Mouse (Mus musculus) bone marrow macrophage, adult 2 months (primary cell): Measurements from ENCODE around the gene Fastkd1. TPM values are rescaled to one million over a fixed set of nuclear protein-coding genes. Genes with fewer than 3 reads are reported as not detected.
"Not testable (repeated sequence)": the region's sequence is repeated elsewhere in the genome, so short reads cannot be mapped to it uniquely, and the experiment has no call there.

ENCODE experiments used
- H3K27ac ChIP-seq: 2 replicates; pipeline ENCODE4 v1.5.1; 2012; ENCODE audit warnings: low read depth, low read length; ENCODE audit not compliant: insufficient read depth
- H3K4me1 ChIP-seq: 2 replicates; pipeline ENCODE4 v1.6.1; 2012; ENCODE audit warnings: low read length; ENCODE audit not compliant: control insufficient read depth, insufficient read depth
- H3K4me3 ChIP-seq: 2 replicates; pipeline ENCODE4 v1.5.1; 2012; ENCODE audit warnings: mild to moderate bottlenecking, low read length, moderate library complexity; ENCODE audit not compliant: insufficient read depth
- CTCF ChIP-seq: IDR thresholded peaks from 2 replicates; pipeline ENCODE4 v1.5.1; 2012; ENCODE audit warnings: low read depth, mild to moderate bottlenecking, low read length, moderate library complexity
- POLR2A ChIP-seq: IDR thresholded peaks from 2 replicates; pipeline ENCODE4 v1.6.1; 2012; ENCODE audit warnings: mild to moderate bottlenecking, low read depth, low read length, borderline replicate concordance
- polyA plus RNA-seq: library from polyadenylated mRNA; stranded (reverse); fragments of >200 nt; gene quantifications from 2 replicates; pipeline ENCODE4 v1.2.4, GENCODE M21; 2012; ENCODE audit not compliant: missing spikeins, insufficient read depth, insufficient read length

Fastkd1 gene
- polyA plus RNA-seq, 1 experiment = 6.0 TPM

DNA sequence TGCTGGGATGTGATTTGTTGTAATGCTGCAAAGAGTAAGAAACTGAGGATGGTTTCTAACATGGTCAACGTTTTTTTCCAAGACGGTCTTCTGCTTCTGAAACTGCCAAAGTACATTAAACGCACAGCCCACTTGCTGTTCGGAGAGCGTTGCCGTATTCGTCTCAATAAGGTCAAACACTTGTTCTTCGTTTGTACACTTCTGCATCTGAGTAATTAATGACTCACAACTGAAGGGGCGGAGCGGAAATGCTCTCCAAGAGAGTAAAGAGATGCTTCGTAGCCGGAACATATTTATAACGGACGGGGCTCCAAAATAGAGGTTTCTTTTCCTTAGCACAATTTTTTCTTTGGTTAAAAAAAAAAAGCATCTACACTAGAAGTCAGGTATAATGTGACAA lies 1.1 kb downstream of the Fastkd1 start:
- Histone ChIP-seq H3K4me1 (peaks cover 3% of the 10 kb centered on the region), H3K4me3 (peak overlapping the region; percentile 35), H3K27ac (no peak overlapping the region)
- no peak for TF ChIP-seq CTCF
- TF ChIP-seq POLR2A = no peak

- TF ChIP-seq CTCF (no peak), POLR2A (no peak)
- no peak overlapping the region for H3K27ac ChIP-seq
- H3K4me1 ChIP-seq = no peaks in the 10 kb centered on the region
- H3K4me3 ChIP-seq = no peak overlapping the region
Measured at GRCm38 (mm10) chr2:69700446-69700845, 12.9 kb downstream of the Fastkd1 start.

- Histone ChIP-seq H3K4me3 (no peak overlapping the region), H3K27ac (no peak overlapping the region), H3K4me1 (no peaks in the 10 kb centered on the region)
- TF ChIP-seq CTCF (no peak), POLR2A (no peak)
Measured at GRCm38 (mm10) chr2:69693501-69693900, 19.8 kb downstream of the Fastkd1 start.

DNA sequence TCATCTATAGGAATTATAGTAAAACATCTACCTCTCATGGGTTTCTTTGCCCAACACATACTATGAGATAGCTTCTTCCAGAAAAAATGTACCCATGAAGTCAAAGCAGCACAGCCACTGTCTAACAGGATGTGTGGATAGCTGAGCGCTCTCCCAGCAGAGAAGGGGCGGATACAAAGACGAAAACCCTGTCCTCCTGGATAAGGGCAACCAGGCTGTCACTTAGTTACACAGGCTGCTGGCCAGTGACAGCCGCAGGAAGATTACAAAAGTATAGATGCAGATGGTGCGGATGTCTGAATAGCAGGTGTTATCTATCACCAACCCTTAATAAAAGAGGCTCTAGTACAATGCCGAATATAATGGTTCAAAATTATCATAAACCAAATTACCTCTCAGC lies 22.5 kb downstream of the Fastkd1 start:
- no peak for TF ChIP-seq POLR2A
- no peak for TF ChIP-seq CTCF
- H3K4me3 ChIP-seq = no peak overlapping the region

DNA sequence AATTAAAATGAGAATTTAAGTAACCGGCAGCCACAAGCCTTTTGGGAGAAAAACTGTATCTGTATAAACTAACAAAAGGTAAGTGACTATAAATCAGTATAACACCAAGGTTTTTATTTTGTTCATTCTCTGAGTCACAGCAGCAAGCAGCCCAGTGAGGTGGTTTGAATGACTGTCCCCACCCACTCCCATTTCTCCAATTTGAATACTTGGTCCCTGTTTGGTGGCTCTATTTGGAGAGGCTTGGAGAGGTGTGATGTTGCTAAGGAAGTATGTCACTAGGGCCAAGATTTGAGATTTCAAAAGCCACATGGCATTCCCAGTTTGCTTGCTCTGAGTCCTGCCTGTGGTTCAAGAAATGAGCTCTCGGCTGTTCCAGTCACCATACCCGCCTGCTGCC lies 23.1 kb downstream of the Fastkd1 start:
- Histone ChIP-seq H3K27ac (no peak overlapping the region), H3K4me3 (no peak overlapping the region), H3K4me1 (no peaks in the 10 kb centered on the region)
- no peak for TF ChIP-seq POLR2A
- TF ChIP-seq CTCF = no peak

More for the DNA sequence above, 22.5 kb downstream of the Fastkd1 start:
- H3K4me1 ChIP-seq = no peaks in the 10 kb centered on the region
- no peak overlapping the region for H3K27ac ChIP-seq

DNA sequence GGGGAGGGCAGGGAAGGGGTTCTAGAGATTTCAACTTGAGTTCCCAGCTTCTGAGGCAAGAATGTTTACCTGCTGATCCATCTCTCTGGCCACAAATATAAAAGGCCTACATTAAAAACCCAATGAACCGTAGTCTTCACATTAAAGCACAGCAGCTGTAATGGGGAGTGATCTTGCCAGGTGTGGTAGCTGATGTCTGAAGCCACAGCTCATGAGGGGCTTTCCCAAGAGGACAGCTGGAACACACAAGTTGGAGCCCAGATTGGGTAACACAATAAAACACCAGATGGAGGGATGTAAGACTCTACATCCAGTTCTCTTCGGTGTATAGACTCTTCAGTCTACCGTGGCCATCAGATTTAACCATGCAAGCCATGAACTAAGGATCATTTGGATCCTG lies 28.8 kb downstream of the Fastkd1 start:
- Histone ChIP-seq H3K4me1 (no peaks in the 10 kb centered on the region), H3K4me3 (no peak overlapping the region), H3K27ac (no peak overlapping the region)
- no peak for TF ChIP-seq POLR2A
- TF ChIP-seq CTCF = no peak

DNA sequence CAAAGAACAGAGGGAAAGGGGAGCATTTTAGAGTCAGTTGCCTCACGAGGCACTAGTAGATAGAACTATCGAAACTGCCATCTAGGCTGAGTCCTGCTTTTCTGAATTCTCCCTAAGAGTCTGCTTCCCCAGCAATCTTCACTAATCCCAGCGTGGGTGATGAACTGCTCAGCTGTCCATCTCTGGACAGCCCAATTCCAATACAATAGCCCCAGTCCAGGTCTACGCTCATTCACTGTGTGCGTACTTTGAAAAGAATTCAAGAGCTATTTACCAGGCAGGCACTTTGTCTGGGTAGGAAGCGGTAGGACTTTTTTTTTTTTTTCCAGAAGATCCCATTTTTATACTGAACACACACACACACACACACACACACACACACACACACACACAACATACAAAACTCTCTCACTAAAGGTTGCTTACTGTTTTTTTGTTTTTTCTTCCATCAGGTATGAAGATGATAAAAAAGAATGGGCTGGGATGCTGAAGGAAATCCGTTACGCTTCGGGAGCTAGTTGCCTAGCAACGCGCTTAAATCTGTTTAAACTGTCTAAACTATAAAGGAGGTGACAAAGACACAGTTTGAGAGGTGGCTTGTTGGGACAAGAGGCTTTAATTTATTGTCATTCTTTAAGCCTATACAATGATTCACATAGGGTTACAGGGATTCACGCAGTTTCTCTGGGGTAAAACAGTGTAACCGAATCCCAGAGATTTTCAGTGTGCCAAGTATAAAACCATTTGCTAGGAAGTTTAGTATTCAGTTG lies 30.1 kb downstream of the Fastkd1 start:
- no peaks in the 10 kb centered on the region for H3K4me1 ChIP-seq
- H3K27ac ChIP-seq = no peak overlapping the region
- H3K4me3 ChIP-seq = no peak overlapping the region
- TF ChIP-seq POLR2A (no peak), CTCF (no peak)

DNA sequence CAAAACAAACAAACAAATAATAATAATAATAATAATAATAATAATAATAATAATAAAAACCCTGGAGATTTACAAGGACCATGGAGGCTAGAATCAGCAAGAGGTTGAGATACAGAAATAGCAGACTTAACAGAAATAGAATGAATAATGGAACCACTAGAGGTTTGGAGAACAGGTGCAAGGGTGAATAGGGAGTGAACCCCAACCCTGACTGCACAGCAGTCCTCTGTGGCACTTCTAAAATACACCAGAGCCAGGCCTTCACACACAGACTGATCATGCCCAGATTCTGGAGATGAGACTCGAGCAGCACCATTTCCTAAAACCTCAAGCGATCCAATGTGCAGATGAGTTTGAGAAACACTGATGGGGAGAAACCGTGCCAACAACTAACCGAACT lies 31.4 kb downstream of the Fastkd1 start:
- Histone ChIP-seq H3K27ac (no peak overlapping the region), H3K4me3 (no peak overlapping the region), H3K4me1 (no peaks in the 10 kb centered on the region)
- TF ChIP-seq POLR2A (no peak), CTCF (no peak)

- no peaks in the 10 kb centered on the region for H3K4me1 ChIP-seq
- no peak overlapping the region for H3K4me3 ChIP-seq
- H3K27ac ChIP-seq = no peak overlapping the region
- TF ChIP-seq POLR2A (no peak), CTCF (peak; percentile 26; the same call in 1 of the 2 replicates)
Measured at GRCm38 (mm10) chr2:69679990-69680389, 33.3 kb downstream of the Fastkd1 start.

GRCm38 (mm10) chr2:69677215-69677614 lies 36.1 kb downstream of the Fastkd1 start:
- not testable (repeated sequence) for H3K4me1 ChIP-seq, H3K4me3 ChIP-seq, H3K27ac ChIP-seq

GRCm38 (mm10) chr2:69676713-69677112 lies 36.6 kb downstream of the Fastkd1 start:
- H3K4me3 ChIP-seq = no peak overlapping the region
- TF ChIP-seq POLR2A (no peak), CTCF (no peak)

More at GRCm38 (mm10) chr2:69676713-69677112, 36.6 kb downstream of the Fastkd1 start:
- no peaks in the 10 kb centered on the region for H3K4me1 ChIP-seq
- H3K27ac ChIP-seq = no peak overlapping the region
